Mouse (Mus musculus): ENCODE data around the gene Rnase9.

DNA sequence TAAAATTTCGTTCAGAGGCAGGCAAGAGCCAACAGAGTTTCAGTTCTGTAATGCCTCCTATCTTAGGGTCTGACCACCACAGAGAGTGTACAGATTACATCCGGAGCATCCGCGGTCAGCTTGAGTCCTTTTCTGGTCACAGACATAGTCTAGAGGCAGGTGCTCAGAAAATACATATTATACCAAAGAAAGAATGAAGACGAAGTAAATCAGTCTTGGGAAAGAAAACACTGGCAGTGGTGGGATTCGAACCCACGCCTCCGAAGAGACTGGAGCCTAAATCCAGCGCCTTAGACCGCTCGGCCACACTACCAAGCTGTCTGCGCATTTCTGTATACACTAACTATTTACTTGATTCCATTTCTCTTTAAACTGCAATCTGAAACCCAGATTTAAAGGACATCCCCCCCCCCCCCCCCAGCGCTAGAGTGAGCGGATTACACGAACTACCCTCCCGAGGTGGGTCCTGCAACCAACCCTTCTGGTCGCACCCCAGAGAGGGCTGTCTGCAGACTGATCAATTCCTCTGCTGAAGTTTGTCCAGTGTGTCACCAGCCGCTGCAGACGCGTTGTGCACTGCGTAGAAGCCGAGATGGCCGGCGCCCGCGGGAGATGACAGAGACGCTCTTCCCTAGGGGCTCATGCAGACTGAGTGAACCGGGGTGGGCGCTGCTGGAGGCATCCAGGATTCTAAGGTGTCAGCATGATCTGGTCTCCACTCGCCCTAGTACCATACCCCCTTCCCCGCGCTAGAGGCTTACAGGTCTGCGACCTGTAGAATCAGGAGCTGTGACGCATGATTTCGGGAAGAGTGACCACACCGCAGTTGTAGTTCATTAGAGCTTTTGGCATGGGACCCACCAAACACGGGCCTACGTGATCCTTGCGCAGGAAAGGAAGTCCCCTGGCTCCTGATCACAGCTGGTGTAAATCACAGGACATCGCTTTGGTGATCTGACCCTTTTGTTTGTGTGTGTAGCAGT is 41.2 kb upstream of the Rnase9 start:
- TF ChIP-seq CTCF (conservative IDR thresholded peaks at IDR 0.05 in 1 of 2, IDR thresholded peaks at IDR 0.05 in 1 of 2; ENCODE audit: low read depth in 2 of 2, low read length in 2 of 2): no peak
- peak; percentile 31; the same call in 1 of the 2 replicates for TF ChIP-seq ETS1 (conservative IDR thresholded peaks at IDR 0.05; ENCODE audit: low read depth, low read length)
- TF ChIP-seq POLR2AphosphoS2 (IDR thresholded peaks at IDR 0.05; ENCODE audit: low read depth, low read length): no peak
- peak; percentile 29; the same call in 1 of the 2 replicates for TF ChIP-seq MYC (IDR thresholded peaks at IDR 0.05; ENCODE audit: low read depth, low read length)
- peak; percentile 92 for TF ChIP-seq MAFK (IDR thresholded peaks at IDR 0.05; ENCODE audit: insufficient replicate concordance, low read length)
- peak; percentile 86 for TF ChIP-seq EP300 (IDR thresholded peaks at IDR 0.05; ENCODE audit: low read length)
- no peak for TF ChIP-seq POLR2A (IDR thresholded peaks at IDR 0.05; ENCODE audit: low read depth, low read length)
- TF ChIP-seq JUND (conservative IDR thresholded peaks at IDR 0.05; ENCODE audit: low read depth, low read length): no peak
- no peak for TF ChIP-seq MXI1 (IDR thresholded peaks at IDR 0.05; ENCODE audit: low read depth, low read length)
- TF ChIP-seq MAX (IDR thresholded peaks at IDR 0.05; ENCODE audit: low read length): no peak
- 0 out of 2 replicates have a peak, but pooled peaks have one; percentile 68 for TF ChIP-seq E2F4 (IDR thresholded peaks at IDR 0.05; ENCODE audit: insufficient replicate concordance, low read depth, low read length)
- peak; percentile 59; the same call in 1 of the 2 replicates for TF ChIP-seq NRF1 (IDR thresholded peaks at IDR 0.05; ENCODE audit: low read depth, low read length)
- TF ChIP-seq ELF1 (IDR thresholded peaks at IDR 0.05; ENCODE audit: low read depth, low read length): peak; percentile 92
